Mouse (Mus musculus): Measurements from ENCODE around the gene Tcta. TPM values are rescaled to one million over a fixed set of nuclear protein-coding genes. Genes with fewer than 3 reads are reported as not detected.
"Not testable (repeated sequence)": the region's sequence is repeated elsewhere in the genome, so short reads cannot be mapped to it uniquely, and the experiment has no call there.

The Tcta gene
- polyA plus RNA-seq, 1 experiment, result 45.9 TPM

DNA sequence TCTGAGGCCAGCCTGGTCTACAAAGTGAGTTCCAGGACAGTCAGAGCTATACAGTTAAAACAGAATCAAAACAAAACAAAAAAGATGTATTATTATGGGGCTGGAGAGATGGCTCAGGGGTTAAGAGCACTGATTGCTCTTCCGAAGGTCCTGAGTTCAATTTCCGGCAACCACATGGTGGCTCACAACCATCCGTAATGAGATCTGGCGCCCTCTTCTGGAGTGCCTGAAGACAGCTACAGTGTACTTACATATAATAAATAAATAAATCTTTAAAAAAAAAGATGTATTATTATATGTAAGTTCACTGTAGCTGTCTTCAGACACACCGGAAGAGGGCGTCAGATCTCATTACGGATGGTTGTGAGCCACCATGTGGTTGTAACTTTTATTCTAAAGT lies 16.1 kb upstream of the Tcta start:
- not testable (repeated sequence) for DNase-seq (ENCODE audit: low read depth, low spot score)
- 88% methylated on average over 7 of the region's 7 CpGs for WGBS

DNA sequence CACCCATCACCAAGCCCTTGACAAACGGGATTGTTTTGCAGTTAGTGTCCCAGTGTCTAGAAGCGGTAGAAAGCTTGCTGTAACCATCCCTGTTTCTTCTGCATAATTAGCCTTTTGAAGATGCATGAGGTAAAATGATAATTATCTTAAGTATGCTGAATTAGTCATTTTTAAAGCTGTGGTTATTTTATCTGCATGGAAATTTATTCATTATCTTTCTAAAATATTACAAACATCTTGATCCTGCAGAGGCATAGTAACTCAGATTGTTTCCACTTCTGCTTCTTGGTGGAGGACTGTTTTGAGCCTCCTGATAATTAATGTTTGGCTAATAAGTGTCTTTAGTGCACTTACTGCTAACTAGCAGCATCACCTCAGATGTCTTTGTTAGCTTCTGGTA lies 12.5 kb upstream of the Tcta start:
- DNase-seq (ENCODE audit: low read depth, low spot score), result no peak
- 67% methylated on average over 2 of the region's 2 CpGs for WGBS

DNA sequence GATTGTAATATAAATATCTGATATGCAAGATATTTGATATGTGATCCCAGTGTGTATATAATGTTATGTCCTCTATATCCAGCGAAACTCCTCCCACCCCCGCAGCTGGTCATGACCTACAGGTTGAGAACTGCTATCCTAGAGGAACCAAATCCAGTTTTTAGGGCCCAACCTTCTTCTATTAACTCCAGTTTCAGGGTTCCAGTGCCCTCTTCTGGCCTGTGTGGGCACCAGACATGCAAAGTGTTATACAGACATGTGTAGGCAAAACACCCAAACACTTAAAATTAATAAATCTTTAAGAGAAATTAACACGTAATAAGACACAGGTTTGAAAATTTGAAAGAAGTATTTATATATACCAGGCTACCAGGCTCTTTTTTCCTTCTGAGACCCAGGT lies 11.6 kb upstream of the Tcta start:
- DNase-seq (ENCODE audit: low read depth, low spot score), result no peak
- 91% methylated on average over 3 of the region's 3 CpGs for WGBS

DNA sequence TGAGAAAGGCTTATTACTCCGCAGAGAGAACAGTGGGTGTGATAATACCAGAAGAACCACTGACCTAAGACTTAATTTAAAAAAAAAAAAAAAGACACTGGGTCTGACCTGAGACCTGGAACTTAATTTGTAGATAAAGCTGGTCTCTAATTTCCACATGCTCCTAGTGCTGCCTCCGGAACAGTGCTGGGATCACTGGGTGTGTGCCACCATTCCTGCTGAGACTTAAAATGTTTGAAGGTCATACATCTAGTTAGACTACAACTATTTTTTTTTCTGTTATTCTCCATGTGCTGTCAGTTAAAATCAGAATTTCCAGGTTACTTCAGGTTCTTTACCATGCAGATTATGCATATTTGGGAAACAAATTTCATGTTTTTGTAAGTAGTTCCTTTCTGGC lies 2.2 kb upstream of the Tcta start:
- WGBS, result 7% methylated on average over 2 of the region's 2 CpGs
- no peak for DNase-seq (ENCODE audit: low read depth, low spot score)

DNA sequence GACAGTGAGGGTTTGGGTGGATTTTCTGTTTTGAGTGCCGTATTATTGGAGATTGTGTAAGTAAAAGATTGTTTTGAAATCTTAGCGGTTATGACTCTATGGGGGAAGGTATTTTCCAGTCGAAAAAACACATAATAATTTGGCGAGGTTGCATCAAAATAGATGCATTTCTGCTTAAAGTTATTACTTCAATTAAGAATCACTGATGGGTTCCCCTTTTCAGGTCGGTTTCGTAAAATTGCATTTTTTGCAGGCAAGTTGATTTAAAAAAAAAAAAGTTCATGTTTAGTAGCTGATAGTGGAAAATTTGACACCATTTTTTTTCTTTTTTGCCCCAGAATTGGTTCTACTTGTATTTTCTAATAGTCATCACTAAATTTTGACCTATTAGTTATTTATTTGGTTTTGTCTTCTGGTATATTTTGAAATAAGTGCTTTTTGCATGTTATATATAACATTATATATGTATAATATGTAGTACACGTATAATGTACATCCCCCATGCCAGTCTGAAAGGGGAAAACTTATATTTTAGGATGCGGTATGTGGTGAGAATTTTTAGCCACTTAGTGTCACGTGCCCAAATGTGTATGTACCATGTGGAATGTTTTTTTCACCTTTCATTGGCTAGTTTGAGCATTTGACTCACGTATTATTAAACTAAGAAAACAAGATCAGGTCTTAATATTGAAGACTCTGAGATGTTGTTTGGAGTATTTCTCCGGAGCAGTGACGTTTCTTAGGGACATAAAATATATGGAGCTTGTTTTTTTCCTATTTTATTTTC lies 1.3 kb upstream of the Tcta start:
- under 1% methylated on average over 12 of the region's 12 CpGs for WGBS

DNA sequence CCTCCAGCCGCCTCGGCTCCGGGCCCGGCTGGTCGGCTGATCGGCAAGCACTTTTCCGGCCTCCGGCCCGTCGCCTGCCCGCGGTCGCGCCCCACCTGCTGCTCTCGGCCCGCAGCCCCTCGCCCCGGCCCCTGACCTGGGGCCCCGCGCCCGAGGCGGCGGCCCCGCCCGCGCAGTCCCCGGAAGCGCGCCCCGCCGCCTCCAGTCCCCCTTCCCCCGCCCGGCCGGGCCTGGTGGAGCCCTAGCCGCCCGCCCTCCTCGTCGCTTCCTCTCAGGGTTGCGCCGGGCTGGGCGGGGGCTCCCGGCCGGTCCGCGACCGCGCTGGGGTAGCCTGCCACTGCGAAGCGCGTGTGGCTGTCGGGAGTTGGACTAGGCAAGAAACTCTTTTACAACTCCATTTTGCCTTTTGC lies 616 bp upstream of the Tcta start:
- under 1% methylated on average over 48 of the region's 51 CpGs for WGBS
- no peak for DNase-seq (ENCODE audit: low read depth, low spot score)

More for the DNA sequence above, 1.3 kb upstream of the Tcta start:
- DNase-seq (ENCODE audit: low read depth, low spot score), result no peak

DNA sequence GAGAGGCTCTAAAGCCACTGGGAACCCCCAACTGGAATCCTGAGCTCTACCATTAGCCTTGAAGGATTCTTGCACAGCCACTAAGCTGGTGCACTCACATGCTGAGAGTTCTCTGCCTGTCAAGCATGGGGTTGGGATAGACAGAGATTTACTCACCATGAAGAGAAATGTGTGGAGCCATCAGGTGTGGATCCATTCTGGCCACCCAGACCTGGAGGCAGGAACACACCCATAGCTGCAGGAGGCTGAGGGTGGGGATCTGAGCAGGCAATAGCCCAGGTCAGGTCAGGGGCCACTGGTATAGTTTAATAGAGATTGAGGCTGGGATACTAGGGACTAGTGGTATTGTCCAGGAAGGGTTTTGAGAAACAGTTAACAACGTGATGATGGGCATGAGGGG lies 790 bp downstream of the Tcta start:
- DNase-seq (ENCODE audit: low read depth, low spot score), result no peak
- WGBS, result 0% methylated on average over 1 of the region's 1 CpGs

DNA sequence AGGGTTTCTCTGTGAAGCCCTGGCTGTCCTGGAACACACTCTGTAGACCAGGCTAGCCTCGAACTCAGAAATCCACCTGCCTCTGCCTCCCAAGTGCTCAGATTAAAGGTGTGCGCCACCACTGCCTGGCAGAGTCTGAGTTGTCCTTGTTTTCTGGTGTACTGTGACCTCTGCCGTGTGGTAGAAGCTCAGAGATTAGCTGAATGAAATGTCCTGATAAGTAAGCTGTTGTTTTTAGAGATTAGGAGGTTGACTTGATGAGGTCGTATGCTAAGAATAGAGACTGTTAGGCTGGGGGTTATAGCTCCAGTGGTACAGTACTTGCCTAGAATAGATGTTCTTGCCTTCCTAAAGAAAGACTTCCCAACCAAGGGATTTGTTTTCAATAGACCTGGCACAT lies 1.2 kb downstream of the Tcta start:
- DNase-seq (ENCODE audit: low read depth, low spot score), result no peak
- WGBS, result 65% methylated on average over 4 of the region's 4 CpGs

DNA sequence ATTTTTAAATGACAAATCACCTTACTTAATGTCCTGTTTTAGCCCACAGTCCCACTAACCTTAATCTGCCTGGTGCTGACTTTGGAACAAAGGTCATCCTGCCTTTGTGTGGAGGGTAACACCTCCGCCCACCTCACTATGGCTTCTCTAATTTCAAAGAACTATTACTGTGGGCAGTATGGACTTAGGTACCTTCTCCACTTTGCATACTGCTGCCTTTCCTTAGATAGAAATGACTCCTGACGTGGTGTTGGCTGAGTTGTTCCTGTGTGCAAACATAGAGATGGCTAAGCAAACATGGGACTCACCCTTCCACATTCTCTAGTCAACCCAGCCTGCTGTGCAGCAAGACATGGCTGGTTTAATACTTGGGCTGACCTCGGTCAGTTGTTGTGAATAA lies 4.1 kb downstream of the Tcta start:
- no peak for DNase-seq (ENCODE audit: low read depth, low spot score)
- WGBS, result 37% methylated on average over 3 of the region's 3 CpGs

DNA sequence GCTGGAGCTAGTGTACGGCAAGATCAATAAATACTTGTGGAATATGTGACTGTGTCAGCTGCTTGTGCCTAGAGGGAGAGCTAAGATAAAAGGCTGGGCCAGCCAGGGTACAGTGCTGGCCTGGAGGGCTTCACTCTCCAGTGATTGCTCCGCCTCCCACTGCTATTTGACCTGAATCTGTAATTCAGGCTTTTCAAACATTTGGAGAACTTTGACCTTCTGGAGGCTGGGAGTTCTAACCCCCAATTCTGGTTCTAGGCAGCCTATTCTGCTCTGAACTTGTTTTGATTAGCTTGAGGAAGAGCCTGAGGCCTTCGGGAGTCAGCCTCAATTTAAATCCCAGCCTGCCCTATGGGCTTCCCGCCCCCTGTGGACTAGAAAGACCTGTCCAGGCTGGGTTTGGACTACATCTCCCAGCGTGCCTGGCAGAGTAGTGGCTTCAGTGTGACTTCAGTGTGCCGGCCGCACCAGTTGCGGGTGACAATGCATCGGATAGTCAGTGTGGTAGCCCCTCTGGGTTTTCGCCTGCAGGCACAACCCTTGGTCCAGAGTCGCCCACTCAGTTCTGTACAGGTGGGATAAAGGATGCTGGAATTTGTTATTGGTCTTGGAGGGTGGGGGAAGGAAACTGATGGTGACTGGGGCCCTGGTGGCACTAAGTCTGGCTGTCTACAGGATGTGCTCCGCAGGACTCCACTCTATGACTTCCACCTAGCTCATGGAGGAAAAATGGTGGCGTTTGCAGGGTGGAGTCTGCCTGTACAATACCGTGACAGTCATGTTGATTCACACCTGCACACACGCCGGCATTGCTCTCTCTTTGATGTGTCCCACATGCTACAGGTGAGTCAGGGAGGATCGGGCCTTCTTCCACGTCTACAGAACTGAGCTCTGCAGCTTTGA lies 9.3 kb downstream of the Tcta start, which contains the start of gene Amt:
TSS of gene Amt (plus strand) at position 401 of the 903 bp plus-strand sequence.
- WGBS, result 32% methylated on average over 18 of the region's 18 CpGs

DNA sequence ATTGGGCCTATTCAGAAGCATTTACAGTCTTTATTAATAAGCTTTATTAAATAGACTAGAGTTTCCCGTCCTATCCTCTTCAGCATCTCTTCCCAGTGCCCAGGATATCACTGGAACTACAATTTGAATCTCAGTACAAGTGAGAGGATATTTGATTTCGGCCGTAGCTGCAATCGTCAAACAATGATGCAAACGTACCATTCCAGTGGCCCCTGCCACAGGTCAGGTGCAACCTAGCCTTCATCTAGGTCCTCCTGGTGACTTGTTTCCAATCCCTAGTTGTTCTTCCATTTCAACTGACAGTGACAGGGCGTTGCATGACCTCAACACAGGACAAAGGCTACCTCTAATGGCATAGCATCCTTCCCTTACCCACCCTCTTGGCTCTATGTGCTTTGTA lies 15.2 kb downstream of the Tcta start:
- WGBS, result 23% methylated on average over 6 of the region's 6 CpGs
- DNase-seq (ENCODE audit: low read depth, low spot score), result no peak

More for the DNA sequence above, 9.3 kb downstream of the Tcta start, which contains the start of gene Amt:
- no peak for DNase-seq (ENCODE audit: low read depth, low spot score)

DNA sequence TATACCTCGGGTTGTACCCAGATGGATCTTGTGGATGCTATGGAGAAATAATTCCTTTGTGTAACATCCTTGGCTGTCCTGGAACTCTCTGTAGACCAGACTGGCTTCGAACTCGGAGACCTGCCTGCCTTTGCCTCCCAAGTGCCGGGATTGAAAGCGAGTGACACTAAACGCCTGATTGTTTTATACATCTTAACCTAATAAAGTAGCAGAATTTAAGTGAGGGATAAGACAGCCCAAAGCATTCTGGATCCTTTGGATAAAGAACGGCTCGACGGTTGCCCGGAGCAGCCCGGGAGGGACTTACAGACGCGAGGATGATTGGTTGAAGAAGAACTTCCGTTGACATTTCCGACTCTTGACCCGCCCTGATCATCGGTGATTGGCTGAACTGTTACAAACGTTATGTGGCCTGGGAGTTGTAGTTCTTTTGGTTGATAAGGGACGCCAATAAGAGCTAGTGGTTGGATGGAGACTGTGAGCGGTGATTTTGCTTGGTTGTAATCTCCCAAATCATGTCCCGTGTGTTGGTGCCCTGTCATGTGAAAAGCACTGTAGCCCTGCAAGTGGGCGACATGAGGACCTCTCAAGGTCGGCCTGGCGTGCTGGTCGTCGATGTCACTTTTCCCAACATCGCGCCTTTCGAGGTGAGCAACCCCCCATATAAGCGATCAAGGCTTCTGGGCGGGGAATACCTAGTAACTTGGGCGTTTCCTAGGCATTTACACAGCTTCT lies 15.8 kb downstream of the Tcta start, which contains the start of gene Nicn1:
TSS of gene Nicn1 (plus strand) at position 414 of the 735 bp plus-strand sequence.
- under 1% methylated on average over 32 of the region's 32 CpGs for WGBS
- peak; percentile 97 for DNase-seq (ENCODE audit: low read depth, low spot score)

DNA sequence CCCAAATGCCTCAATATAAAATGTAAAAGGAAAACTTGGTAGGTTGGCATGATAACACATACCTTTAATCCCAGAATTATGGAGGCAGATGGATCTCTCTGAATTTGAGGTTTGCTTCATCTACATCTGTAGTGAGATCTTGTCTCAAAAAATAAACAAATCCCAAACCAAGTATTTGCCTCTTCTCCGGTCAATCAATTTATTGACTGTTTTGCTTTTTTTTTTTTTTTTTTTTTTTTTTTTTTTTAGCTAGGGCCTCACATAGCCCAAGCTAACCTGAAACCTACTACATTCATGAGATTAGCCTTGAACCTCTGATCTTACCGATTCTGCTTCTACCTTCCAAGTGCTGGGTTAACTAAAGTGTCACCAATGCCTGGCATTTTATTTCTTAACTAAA lies 16.6 kb downstream of the Tcta start:
- 62% methylated on average over 2 of the region's 2 CpGs for WGBS
- DNase-seq (ENCODE audit: low read depth, low spot score), result no peak

DNA sequence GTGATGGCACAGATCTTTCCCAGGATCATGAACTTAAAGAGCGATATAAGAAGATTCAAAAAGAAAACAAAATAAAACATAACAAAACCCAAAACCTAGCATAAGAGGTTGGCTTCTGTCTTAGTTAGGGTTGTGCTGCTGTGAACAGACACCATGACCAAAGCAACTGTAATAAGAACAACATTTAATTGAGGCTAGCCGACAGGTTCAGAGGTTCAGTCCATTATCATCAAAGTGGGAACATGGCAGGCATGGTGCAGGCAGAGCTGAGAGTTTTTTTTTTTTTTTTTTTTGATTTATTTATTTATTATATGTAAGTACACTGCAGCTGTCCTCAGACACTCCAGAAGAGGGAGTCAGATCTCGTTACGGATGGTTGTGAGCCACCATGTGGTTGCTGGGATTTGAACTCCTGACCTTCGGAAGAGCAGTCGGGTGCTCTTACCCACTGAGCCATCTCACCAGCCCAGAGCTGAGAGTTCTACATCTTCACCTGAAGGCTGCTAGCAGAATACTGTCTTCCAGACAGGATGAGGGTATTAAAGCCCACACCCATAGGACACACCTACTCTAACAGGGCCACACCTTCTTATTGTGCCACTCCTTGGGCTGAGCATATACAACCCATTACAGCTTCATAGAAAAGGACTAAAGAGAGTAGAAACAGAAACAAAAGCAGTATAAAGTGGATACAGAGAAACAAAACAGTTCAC lies 18.3 kb downstream of the Tcta start:
- not testable (repeated sequence) for DNase-seq (ENCODE audit: low read depth, low spot score)
- 48% methylated on average over 6 of the region's 6 CpGs for WGBS

DNA sequence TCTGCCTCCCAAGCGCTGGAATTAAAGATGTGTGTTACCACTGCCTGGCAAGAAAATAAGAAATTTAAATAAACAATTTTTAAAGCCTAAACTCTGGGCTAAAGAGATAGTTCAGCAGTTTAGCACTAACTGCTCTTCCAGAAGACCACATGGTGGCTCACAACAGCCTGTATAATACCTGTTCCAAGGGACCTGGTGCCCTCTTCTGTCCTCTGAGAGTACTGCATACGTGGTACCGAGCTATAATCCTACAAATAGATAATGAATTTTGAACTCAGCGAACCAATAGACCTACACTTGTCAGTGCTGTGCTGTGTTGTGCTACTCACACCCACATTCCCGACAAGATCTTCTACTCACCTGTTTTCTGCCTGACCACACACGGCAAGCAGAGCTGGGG lies 21.6 kb downstream of the Tcta start:
- 8% methylated on average over 6 of the region's 6 CpGs for WGBS
- no peak for DNase-seq (ENCODE audit: low read depth, low spot score)

DNA sequence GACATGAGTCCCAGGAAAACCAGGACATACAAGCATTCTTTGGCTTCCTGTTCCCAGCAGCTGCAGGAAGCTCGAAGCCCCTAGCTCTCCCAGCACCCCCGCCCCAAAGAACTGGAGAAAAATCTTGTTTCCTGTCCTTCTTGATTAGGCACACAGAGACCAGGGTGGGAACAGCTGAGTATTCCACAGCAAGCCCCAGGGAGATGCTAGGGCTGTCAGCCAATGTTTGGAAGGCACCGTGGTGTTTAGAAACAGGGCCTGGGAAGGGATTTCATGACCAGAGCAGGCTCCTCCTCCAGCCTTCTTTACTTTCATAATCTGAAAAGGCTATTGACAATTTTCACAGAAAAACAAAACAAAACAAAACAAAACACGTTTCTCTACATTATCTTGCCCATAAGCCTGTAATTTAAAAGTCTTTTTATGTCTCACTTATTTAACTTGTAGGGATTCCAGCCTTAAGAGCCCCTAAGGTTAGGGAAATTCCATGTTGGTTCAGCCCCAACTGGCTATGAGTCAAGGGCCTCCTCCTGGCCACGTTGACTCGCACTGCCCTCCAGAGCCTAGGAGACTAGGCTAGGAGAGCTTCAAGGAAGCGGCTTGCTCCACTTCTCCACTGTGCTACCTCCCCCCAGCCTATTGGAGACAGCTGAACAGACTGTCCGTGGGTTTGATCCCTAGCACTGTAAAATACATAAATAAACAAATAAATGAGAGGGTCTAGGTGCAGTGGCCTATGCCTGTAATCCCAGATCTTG lies 25.7 kb downstream of the Tcta start:
- no peak for DNase-seq (ENCODE audit: low read depth, low spot score)

DNA sequence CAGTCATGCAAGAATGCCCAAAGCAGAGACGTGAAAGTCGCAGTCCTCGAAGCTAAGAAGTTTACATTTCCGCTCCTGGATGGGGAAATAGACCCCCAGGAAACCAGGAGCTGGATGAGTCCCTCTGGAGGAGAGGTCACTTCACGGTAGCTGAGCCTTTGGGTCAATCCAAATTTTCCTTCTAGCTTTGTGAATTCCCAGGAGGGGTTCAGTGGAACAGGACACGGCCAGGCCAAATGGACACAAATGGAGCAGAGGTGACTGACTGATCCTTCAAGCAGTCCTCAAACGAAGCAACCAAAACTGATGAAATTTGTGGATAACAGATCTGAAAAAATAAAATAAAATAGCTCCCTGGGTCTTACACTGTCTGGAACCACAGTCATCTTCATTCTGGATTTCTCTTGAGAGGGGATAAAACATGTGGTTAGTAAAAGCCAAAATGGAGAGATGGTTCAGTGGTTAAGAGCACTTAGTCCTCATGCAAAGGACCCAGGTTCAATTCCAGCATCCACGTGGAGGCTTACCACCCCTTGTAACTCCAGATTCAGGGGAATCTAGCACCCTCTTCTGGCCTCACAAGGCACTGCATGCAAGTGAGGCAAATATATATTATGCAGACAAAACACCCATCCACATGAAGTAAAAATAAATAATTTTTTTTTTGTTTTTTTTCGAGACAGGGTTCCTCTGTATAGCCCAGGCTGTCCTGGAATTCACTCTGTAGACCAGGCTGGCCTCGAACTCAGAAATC lies 27.1 kb downstream of the Tcta start:
- WGBS, result 70% methylated on average over 10 of the region's 10 CpGs
- no peak for DNase-seq (ENCODE audit: low read depth, low spot score)

More for the DNA sequence above, 25.7 kb downstream of the Tcta start:
- WGBS, result 13% methylated on average over 8 of the region's 8 CpGs

DNA sequence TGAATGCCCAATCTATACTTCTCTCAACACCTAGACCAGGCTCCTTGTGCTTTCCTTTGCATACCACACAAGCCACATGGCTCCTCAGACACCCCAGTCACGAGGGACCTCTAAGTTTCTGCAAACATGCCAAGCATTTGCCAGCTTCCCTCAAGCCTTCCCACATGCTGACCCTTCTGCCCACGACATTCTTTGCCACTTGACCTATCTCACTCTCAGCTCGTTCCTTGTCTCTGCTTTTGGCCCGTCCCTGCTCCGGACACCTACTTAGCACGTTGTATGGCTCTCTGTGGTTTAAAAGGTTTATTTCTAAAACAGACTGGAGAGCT lies 30.7 kb downstream of the Tcta start:
- no peak for DNase-seq (ENCODE audit: low read depth, low spot score)
- 52% methylated on average over 6 of the region's 6 CpGs for WGBS
